Mouse (Mus musculus): ENCODE results near the gene Card9.

The Card9 gene

DNA sequence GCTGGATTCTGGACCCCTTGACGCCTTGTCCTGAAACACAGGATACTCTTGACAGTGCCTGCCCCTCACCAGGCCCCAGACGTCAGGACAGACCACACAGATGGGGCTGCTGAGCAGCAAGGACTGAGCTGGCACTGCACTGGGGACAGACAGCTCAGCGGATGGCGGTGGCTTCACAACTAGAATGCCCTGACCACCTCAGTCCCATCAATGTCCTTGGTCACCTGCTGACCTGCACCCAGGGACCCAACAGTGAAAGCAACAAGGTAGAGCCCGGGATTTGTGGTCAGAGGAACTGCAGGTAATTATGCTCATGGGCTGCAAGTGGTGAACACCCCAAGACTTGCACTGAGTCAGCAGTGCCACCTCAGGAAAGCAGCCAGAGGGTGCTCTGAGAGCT is 2.3 kb upstream of the Card9 start:
- no peak for DNase-seq (ENCODE audit: low spot score)

GRCm38 (mm10) chr2:26359983-26360382 is 735 bp downstream of the Card9 start:
- DNase-seq (ENCODE audit: low spot score) = no peak

DNA sequence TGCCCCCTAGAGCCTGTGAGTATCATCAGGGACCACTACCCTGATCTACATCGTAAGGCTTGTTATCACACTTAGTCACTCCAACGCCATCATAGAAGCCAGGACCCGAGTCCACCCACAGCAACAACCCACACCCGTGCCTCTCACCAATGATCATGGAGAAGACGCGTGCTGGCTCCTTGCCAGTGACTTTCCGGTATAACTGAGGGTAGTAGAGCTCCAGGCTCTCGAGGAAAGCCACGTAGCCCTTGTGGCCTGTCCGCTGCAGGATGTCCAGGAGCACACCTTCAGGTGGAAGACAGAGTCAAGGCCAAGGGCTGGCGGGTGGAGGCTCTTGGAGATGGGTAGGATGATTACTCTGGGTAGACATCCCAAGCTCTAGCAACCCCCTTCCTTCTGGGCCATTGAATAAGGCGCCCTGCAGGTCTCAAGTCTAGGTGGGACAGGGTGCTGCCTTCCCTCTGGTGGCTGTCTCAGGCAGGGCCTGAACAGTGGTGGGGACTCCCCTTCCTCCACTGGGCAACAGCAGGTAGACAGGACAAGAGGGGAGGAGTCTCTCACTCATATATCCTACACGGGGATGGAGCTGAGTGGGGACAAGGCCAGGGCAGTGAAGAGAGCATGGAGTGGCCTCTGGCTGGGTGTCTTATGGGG is 1.9 kb downstream of the Card9 start:
- DNase-seq (ENCODE audit: low spot score) = no peak

DNA sequence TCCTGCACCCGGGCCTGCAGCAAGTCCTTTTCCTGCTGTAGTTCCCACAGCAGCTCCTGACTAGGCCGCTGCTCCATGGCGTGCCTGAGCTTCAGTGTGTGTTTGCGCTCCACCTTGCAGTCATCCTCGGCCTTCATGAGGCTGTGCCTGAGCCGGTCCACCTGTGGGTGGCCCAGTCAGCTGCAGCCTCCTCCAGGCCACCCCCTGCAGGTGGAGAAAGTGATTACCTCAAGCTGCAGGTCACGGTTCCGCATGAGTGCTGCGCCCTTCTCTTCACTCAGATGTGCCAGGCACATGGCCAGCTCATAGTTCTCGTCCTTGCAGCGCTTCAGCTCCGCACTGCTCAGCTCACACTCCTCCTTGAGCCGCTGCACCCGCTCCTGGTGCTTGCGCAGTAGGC is 3.2 kb downstream of the Card9 start:
- DNase-seq (ENCODE audit: low spot score) = no peak

DNA sequence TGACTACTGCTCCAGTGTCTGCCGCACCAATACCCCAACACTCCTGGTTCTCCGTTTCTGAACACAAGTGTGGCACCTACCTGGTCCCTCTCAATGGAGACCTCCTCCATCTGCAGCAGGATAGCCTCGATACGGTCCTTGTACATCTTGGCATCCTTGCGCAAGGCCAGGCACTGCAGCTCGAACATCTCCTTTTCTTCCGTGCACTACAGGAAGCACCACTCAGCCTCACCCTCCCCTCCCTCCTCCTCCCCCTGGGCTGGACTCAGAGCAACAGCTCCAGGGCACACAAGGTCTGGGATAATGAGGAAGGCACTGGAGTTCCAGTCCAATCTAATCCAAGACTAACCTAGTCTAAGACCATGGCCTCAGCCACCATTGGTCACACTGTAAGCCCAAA is 4.0 kb downstream of the Card9 start:
- no peak for DNase-seq (ENCODE audit: low spot score)

GRCm38 (mm10) chr2:26356231-26356630 is 4.5 kb downstream of the Card9 start:
- no peak for DNase-seq (ENCODE audit: low spot score)

GRCm38 (mm10) chr2:26354401-26354800 is 6.3 kb downstream of the Card9 start:
- DNase-seq (ENCODE audit: low spot score) = no peak

GRCm38 (mm10) chr2:26353066-26353980 is 7.4 kb downstream of the Card9 start:
- DNase-seq (ENCODE audit: low spot score) = no peak

DNA sequence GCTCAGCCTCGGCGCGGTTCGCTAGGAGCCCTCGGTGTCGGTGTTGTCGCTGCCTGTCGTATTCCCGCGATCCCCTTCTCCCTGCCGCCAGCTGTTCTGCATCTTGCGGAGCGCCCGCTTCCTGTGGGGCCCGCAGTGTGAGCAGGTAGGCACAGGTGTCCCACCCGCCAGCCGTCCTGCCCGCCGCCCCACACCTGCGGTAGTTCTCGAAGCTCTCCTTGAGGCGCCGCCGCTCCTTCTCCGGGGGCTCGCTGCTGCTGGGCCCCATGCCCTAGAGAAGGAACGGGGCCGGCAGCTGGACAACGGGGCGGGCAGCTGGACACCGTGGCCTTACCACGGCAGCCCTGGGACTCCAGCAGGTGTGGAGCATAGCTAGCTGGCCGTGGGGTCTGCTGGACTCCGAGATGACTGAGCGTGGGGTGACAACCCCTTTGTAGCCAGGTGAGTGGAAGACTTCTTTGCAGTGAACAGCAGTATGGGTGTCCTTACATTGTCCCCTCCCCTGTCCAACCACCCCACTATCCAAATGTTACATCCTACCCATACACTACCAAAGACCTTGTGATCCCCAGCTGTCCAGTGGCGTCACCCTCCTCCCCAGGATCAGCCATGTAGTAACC is 8.3 kb downstream of the Card9 start:
- peak; percentile 20 for DNase-seq (ENCODE audit: low spot score)

DNA sequence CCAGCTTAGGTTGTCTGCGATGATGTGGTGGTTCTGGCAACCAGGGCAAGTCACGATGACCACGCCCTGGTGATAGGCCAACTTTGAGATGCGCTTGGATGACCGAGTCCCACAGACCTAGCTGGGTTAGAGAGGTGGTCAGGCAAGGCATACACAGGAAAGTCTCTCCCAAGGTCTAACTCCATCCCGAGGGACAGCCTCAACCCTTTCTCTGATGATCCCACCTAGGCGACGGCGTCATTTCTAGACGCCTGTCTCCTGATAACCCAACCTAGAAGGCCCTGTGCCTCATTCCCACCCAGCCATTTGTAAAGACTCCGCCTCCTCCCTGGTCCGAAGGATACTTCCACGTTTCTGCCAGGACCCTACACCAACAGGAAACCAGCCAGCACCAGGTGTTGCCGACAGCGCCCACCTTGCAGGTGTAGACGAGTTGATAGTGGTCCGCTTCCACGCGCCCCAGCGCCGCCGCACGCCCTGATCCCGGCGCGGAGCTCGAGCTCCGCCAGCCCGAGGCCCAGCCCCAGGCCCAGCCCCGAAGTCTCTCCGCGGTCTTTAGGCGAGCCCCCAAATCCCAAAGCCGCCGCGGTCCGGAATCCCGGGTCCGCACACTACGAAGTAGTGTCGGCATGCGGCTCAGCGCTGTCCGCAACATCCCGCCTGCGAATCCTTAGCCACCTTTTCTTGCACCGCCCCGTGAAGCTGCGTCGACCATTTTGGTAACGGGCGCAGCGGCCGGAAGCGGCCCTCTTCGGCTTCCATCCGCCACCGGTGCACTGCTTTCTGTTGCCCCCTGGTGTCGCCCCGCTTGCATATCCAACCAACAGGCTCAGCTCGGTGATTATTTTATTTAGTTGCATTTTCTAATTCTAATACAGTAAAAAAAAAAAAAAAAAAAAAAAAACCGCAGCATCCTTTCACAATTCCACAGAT is 9.1 kb downstream of the Card9 start, which contains the start of gene Dnlz:
TSS of gene Dnlz (minus strand) at position 753 of the 933 bp plus-strand sequence.
- DNase-seq (ENCODE audit: low spot score) = peak; percentile 96

DNA sequence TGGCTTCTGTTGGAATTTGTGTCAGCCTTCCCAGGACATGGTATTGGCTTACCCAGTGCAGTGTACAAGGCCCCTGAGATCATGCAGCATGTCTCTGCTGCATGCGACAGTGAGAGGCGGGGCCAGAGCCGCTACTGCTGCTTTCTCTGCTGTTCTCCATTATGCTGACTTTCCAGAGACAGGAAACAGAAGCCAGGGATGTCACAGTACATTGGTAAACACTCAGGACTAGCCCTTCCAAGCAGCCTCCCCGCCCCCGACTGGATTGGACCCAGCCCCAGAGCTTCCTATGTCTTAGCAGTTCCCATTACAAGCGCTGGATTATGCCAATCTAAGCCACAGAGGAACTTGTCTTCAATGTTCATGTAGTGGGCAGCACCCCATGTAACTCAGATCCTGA is 12.5 kb downstream of the Card9 start:
- DNase-seq (ENCODE audit: low spot score) = no peak

DNA sequence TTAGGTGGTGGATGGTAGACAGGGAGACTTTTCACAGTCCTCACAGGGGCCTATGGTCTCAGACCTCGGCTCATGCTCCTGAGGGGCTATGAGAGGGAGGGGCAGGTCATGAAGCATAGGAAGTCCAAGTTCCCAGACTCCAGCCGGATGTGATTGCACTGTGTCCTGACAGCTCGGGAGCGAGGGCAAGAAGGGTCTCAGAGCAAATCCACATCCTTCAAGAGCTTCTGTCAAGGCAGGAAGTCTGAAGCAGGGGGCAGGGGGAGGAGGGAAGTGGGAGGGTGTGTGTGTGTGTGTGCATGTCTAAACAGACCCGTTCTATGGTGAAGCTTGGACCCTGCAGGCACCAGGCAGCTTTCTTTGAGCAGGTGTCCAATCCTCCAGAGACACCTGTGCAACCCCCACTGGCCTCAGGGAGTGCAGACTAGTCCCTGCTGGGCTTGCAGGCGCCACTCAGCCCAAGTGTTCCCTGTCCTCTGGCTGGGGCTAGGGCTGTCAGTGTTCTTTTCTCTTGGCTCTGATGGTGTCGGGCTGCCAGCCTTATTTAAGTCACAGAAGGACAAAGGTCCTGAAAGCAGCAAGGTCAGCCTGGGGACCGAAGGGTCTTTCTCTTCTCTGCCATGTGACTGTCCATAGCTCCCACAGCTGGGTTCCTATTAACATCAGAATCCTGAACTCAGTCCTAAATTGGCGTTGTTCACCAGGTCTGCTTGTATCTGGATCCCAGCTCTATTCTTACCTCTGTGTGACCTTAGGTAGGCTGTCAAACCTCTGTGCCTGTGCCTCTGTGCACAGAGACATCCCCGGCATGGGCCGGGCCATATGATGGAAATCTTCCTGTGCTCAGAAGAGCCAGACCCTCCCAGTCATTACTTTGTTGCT is 17.9 kb downstream of the Card9 start:
- no peak for DNase-seq (ENCODE audit: low spot score)

GRCm38 (mm10) chr2:26342044-26342443 is 18.7 kb downstream of the Card9 start:
- DNase-seq (ENCODE audit: low spot score) = no peak

DNA sequence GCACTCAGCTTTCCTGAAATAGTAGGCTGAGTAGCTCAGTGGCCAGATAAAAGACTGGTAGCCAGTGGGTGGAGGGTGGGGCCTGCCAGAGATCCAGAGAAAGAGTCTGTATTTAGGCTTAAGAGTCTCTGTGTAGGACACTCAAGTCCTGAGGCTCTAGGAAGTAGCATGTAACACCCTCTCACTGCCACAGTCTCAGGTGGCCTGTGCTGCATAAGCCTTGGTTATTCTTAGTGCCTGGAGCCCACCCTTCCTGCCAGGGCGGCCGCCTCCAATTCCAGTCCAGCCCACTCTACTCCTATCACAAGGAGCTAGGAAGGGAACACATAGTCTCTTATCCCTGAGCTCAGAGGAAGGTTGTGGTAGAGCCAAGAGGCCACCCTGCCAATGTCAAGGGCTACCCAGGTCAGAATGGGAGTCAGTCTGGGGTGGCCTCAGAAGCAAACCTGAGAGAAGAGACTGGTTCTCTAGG is 19.2 kb downstream of the Card9 start:
- no peak for DNase-seq (ENCODE audit: low spot score)

GRCm38 (mm10) chr2:26339204-26339551 is 21.5 kb downstream of the Card9 start:
- no peak for DNase-seq (ENCODE audit: low spot score)

DNA sequence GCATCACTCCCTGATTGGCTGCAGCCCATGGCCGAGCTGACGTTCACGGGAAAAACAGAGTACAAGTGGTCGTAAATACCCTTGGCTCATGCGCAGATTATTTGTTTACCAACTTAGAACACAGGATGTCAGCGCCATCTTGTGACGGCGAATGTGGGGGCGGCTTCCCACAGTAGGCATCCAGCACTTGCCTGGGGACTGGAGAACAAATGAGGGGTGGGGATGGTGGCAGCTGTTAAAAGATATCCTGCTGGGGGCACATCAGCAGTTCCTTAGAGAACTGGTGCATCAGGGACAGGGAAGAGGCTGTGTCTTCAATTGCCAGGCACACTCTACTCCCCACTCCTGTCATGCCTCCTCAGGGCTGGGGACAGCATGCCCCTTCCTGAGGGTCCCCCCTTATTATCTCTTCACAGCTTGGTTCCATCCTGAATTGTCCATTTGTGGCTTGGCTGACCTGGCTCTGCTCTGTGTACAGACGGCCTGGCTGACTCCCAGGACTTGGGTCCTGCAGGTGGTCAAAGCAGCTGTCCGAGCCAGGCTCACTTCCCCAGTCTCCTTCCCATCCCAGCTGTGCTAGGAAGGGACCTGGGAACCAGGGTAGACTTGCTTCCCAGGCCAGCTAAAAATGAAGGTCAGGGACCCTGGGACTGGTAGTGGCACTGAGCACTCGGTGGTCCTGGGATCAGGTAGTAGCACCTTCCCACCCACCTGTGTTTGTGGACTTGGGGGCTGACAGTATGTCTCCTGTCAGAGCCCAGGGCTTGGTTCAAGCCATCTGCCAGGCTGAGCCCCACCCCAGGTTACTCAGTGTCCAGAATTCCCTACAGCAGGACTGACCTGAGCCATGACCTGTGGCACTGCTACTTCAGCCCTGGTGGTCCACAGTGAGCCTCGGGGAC is 22.2 kb downstream of the Card9 start:
- DNase-seq (ENCODE audit: low spot score) = no peak

DNA sequence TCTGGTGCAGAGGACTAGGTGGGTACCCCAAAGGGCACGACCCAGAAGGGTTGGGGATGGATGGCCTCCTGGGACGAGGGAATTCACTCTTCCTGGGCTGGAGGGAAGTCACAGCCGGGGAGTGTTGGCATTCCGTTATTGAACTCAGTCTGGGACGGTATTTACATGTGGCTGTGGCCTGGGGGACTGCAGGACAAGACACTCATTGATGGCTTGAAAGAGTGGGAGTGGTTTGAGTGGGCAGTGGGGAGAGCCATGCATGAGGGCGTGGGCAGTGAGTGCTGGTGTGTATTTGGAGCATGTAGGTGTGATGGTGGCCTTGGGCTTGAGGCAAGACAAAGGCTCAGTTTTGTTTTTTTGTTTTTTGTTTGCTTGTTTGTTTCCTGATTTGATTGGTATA is 30.0 kb downstream of the Card9 start:
- DNase-seq (ENCODE audit: low spot score) = no peak

GRCm38 (mm10) chr2:26330056-26330468 is 30.7 kb downstream of the Card9 start:
- no peak for DNase-seq (ENCODE audit: low spot score)

DNA sequence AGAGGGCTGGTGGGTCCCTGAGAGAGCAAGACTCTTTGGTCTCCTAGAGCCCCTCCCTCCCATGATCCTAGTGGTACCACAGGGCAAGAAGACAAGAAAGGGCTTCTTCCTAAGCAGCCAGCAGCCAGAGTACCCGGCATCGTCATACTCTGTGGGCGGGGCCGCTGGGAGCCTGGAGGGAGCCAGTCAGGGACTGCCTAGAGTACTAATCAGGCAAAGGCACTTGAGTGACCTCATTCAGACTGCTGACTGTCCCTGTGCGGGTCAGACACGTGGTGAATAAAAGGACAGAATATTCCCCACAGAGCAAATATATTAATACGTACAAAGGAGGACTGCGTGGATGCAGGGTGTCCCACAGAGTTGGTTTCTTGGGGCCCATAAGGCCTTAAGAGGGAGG is 31.3 kb downstream of the Card9 start:
- DNase-seq (ENCODE audit: low spot score) = no peak

DNA sequence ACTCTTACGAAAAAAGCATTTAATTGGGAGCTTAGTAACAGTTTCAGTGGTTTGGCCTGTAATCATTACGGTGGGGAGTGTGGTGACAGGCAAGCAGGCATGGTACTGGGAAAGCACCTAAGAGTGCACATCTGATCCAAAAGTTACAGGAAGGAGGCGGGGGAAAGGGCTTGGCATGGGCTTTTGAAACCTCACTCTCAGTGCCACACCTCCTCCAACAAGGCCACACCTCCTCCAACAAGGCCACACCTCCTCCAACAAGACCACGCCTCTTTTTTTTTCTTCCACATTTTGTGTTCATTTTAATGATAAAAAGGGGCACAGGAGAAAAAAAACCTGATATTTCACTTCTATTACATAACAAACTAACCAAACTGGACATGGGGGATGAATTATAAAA is 32.9 kb downstream of the Card9 start:
- no peak for DNase-seq (ENCODE audit: low spot score)
